Mouse (Mus musculus): ENCODE data around the gene Rad54l2. TPM values are rescaled to one million over a fixed set of nuclear protein-coding genes. Genes with fewer than 3 reads are reported as not detected.

Rad54l2 gene
- polyA plus RNA-seq, 1 experiment from 2014 or later: 4.8 TPM

DNA sequence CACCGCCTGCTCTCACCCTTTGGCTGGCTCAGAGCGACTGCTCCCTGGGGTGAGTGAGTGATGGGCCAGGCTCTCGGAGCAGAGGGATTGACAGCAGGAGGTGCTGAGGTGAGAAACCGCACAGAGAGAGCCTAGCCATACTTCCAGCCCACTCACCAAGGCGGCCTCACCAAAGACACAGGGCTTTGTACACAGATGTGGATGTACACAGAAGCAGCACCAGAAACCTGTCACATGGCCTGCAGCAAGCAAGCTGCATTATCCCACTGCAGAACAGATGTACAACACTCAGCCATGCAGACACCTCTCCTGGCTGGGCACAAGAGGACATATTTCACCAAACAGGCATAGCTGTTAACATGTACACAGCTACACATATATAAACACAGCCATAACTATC lies 131.4 kb downstream of the Rad54l2 start:
- no peaks in the 10 kb centered on the region for H3K9me3 ChIP-seq (replicated peaks; ENCODE audit: control insufficient read depth, low read length)
- no peak for ATAC-seq (ENCODE audit: insufficient read depth, low FRiP score)
- peaks cover 19% of the 10 kb centered on the region for H3K27me3 ChIP-seq (ENCODE audit: control insufficient read depth, insufficient read depth, low read length)
- no peak overlapping the region for H3K4me3 ChIP-seq (replicated peaks; ENCODE audit: low read length)
- 38% methylated on average over 5 of the region's 5 CpGs for WGBS
- no peak overlapping the region for H3K27ac ChIP-seq (ENCODE audit: low read length)
- H3K36me3 ChIP-seq (ENCODE audit: control insufficient read depth, insufficient read depth, low read length): peaks cover 5% of the 10 kb centered on the region; the same call in 1 of the 2 replicates
- H3K9ac ChIP-seq (ENCODE audit: low read length): no peak overlapping the region
- no peaks in the 10 kb centered on the region for H3K4me1 ChIP-seq (ENCODE audit: control insufficient read depth, insufficient read depth, low read length)
- H3K4me2 ChIP-seq (ENCODE audit: low read depth, low read length): no peak overlapping the region

- H3K36me3 ChIP-seq (ENCODE audit: control insufficient read depth, insufficient read depth, low read length): no peaks in the 10 kb centered on the region; the same call in 1 of the 2 replicates
- 50% methylated on average over 5 of the region's 5 CpGs for WGBS
- no peaks in the 10 kb centered on the region for H3K4me1 ChIP-seq (ENCODE audit: control insufficient read depth, insufficient read depth, low read length)
- H3K4me2 ChIP-seq (ENCODE audit: low read depth, low read length): no peak overlapping the region
- no peak overlapping the region for H3K27ac ChIP-seq (ENCODE audit: low read length)
- H3K9me3 ChIP-seq (replicated peaks; ENCODE audit: control insufficient read depth, low read length): no peaks in the 10 kb centered on the region
- no peak overlapping the region for H3K4me3 ChIP-seq (replicated peaks; ENCODE audit: low read length)
- H3K9ac ChIP-seq (ENCODE audit: low read length): no peak overlapping the region
- peaks cover 19% of the 10 kb centered on the region for H3K27me3 ChIP-seq (ENCODE audit: control insufficient read depth, insufficient read depth, low read length)
- peak; percentile 1; the same call in 1 of the 2 replicates for ATAC-seq (ENCODE audit: insufficient read depth, low FRiP score)
Measured at GRCm38 (mm10) chr9:106656820-106657219, 132.2 kb downstream of the Rad54l2 start.

GRCm38 (mm10) chr9:106655884-106656720 lies 132.9 kb downstream of the Rad54l2 start, which contains the start of gene Grm2:
Grm2 (minus strand) TSS chr9:106656082.
- WGBS: 2% methylated on average over 40 of the region's 44 CpGs
- Histone ChIP-seq H3K9ac (ENCODE audit: low read length) (no peak within 1 kb of the TSS), H3K27ac (ENCODE audit: low read length) (no peak within 1 kb of the TSS), H3K4me3 (replicated peaks; ENCODE audit: low read length) (peak within 1 kb of the TSS; percentile 29), H3K9me3 (replicated peaks; ENCODE audit: control insufficient read depth, low read length) (no peaks in the 10 kb centered on the region), H3K4me2 (ENCODE audit: low read depth, low read length) (peak within 1 kb of the TSS; percentile 53), H3K4me1 (ENCODE audit: control insufficient read depth, insufficient read depth, low read length) (no peaks in the 10 kb centered on the region), H3K36me3 (ENCODE audit: control insufficient read depth, insufficient read depth, low read length) (no peaks in the 10 kb centered on the region), H3K27me3 (ENCODE audit: control insufficient read depth, insufficient read depth, low read length) (peaks cover 19% of the 10 kb centered on the region)
- ATAC-seq (ENCODE audit: insufficient read depth, low FRiP score): peak; percentile 68; the same call in 1 of the 2 replicates

- Histone ChIP-seq H3K27ac (ENCODE audit: low read length) (no peak overlapping the region), H3K4me2 (ENCODE audit: low read depth, low read length) (no peak overlapping the region), H3K9ac (ENCODE audit: low read length) (no peak overlapping the region), H3K4me3 (replicated peaks; ENCODE audit: low read length) (no peak overlapping the region), H3K4me1 (ENCODE audit: control insufficient read depth, insufficient read depth, low read length) (no peaks in the 10 kb centered on the region), H3K36me3 (ENCODE audit: control insufficient read depth, insufficient read depth, low read length) (no peaks in the 10 kb centered on the region), H3K9me3 (replicated peaks; ENCODE audit: control insufficient read depth, low read length) (no peaks in the 10 kb centered on the region), H3K27me3 (ENCODE audit: control insufficient read depth, insufficient read depth, low read length) (peaks cover 21% of the 10 kb centered on the region)
- ATAC-seq (ENCODE audit: insufficient read depth, low FRiP score): no peak
- 68% methylated on average over 1 of the region's 1 CpGs for WGBS
Measured at GRCm38 (mm10) chr9:106652720-106653119, 136.3 kb downstream of the Rad54l2 start.

DNA sequence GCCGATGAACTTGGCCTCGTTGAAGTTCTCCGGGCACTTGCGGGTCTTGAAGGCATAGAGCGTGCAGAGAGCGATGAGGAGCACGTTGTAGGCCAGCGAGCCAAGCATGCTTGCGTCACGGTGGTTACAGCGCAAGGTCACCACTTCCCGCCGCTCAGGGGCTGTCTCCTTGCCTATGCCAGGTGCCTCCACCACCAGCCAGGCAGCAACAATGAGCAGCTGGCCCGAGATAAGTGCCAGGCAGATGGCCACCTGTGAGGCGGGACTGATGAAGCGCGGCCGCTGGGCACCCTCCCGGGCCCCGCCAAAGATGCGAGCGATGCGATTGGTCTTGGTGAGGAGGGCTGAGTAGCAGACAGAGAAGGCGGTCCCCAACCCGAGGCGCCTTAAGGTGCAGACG lies 141.8 kb downstream of the Rad54l2 start:
- H3K27me3 ChIP-seq (ENCODE audit: control insufficient read depth, insufficient read depth, low read length): peaks cover 5% of the 10 kb centered on the region
- no peaks in the 10 kb centered on the region for H3K4me1 ChIP-seq (ENCODE audit: control insufficient read depth, insufficient read depth, low read length)
- ATAC-seq (ENCODE audit: insufficient read depth, low FRiP score): no peak
- no peak overlapping the region for H3K4me2 ChIP-seq (ENCODE audit: low read depth, low read length)
- H3K9ac ChIP-seq (ENCODE audit: low read length): no peak overlapping the region
- no peak overlapping the region for H3K4me3 ChIP-seq (replicated peaks; ENCODE audit: low read length)
- no peak overlapping the region for H3K27ac ChIP-seq (ENCODE audit: low read length)
- 57% methylated on average over 27 of the region's 27 CpGs for WGBS
- no peaks in the 10 kb centered on the region for H3K36me3 ChIP-seq (ENCODE audit: control insufficient read depth, insufficient read depth, low read length)
- no peaks in the 10 kb centered on the region for H3K9me3 ChIP-seq (replicated peaks; ENCODE audit: control insufficient read depth, low read length)

DNA sequence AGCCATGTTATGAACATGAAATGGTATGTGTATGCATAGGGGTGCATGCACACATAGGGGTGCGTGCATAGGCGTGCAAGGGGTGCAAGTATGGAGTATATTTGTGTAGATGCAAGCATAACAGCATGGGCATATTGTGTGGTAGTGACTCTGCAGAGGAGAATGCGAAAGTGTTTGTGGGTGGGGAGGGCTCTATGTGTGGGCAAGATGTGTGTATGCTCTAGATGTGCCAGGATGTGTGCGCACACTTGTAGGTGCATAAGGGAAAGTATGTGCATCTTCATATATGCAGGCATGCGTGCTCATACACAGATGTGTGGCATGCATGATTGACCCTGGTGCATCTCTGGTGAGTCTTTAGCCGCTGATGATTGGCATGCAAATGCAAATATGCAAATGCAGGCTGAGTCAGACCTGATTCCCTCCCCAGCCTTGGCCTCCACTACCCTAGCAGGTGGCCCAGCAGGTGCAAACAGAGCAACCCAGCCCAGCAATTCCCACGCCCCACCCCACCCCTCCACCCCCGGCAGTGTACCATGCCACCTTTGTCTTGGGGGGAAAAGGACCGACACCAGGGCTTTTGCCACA lies 143.2 kb downstream of the Rad54l2 start:
- Histone ChIP-seq H3K27ac (ENCODE audit: low read length) (no peak overlapping the region), H3K36me3 (ENCODE audit: control insufficient read depth, insufficient read depth, low read length) (no peaks in the 10 kb centered on the region), H3K4me3 (replicated peaks; ENCODE audit: low read length) (no peak overlapping the region), H3K9ac (ENCODE audit: low read length) (no peak overlapping the region), H3K4me2 (ENCODE audit: low read depth, low read length) (no peak overlapping the region), H3K27me3 (ENCODE audit: control insufficient read depth, insufficient read depth, low read length) (peaks cover 5% of the 10 kb centered on the region), H3K9me3 (replicated peaks; ENCODE audit: control insufficient read depth, low read length) (no peaks in the 10 kb centered on the region), H3K4me1 (ENCODE audit: control insufficient read depth, insufficient read depth, low read length) (no peaks in the 10 kb centered on the region)
- 73% methylated on average over 9 of the region's 9 CpGs for WGBS
- ATAC-seq (ENCODE audit: insufficient read depth, low FRiP score): no peak

DNA sequence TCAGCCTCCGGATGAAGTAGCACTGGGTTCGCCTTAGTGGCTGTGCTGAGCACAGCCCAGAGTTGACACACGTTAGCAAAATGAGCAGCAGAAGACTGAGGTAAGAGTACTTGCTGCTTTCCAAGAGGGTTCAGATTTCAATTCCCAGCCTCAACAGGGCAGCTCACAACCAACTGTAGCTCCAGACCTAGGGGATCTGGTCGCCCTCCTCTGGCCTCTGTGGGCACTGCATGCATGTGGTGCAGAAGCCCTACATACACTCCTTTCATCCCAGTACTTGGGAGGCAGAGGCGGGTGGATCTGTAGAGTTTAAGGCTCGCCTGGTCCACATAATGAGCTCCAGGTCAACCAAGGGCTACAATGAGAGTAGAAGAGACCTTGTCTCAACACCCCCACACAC lies 145.2 kb downstream of the Rad54l2 start:
- Histone ChIP-seq H3K36me3 (ENCODE audit: control insufficient read depth, insufficient read depth, low read length) (no peaks in the 10 kb centered on the region), H3K9me3 (replicated peaks; ENCODE audit: control insufficient read depth, low read length) (no peaks in the 10 kb centered on the region), H3K4me3 (replicated peaks; ENCODE audit: low read length) (no peak overlapping the region), H3K27ac (ENCODE audit: low read length) (no peak overlapping the region), H3K9ac (ENCODE audit: low read length) (no peak overlapping the region), H3K4me1 (ENCODE audit: control insufficient read depth, insufficient read depth, low read length) (no peaks in the 10 kb centered on the region), H3K27me3 (ENCODE audit: control insufficient read depth, insufficient read depth, low read length) (peaks cover 5% of the 10 kb centered on the region), H3K4me2 (ENCODE audit: low read depth, low read length) (no peak overlapping the region)
- ATAC-seq (ENCODE audit: insufficient read depth, low FRiP score): no peak
- 69% methylated on average over 6 of the region's 6 CpGs for WGBS

DNA sequence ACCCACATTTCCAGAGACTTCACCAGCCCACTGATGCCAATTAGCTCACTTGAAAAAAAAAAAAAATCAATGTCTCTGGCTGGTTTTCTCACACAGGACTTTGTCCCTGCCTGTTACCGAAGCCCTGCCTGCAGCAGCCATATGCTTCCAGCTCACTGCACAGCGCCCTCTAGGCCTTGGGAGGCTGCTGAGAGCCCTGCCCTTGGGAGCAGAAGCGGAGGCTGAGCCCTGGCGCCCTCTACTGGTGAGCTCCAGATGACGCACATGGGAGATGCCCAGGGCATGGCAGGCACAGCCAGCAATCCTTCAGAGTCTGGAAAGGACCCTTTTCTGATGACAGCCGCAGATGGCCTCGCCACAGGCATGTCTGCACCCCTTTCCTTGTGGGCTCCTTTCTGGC lies 145.9 kb downstream of the Rad54l2 start:
- WGBS: 24% methylated on average over 7 of the region's 7 CpGs
- no peaks in the 10 kb centered on the region for H3K36me3 ChIP-seq (ENCODE audit: control insufficient read depth, insufficient read depth, low read length)
- no peaks in the 10 kb centered on the region for H3K4me1 ChIP-seq (ENCODE audit: control insufficient read depth, insufficient read depth, low read length)
- H3K9ac ChIP-seq (ENCODE audit: low read length): no peak overlapping the region
- no peak overlapping the region for H3K27ac ChIP-seq (ENCODE audit: low read length)
- no peaks in the 10 kb centered on the region for H3K9me3 ChIP-seq (replicated peaks; ENCODE audit: control insufficient read depth, low read length)
- H3K27me3 ChIP-seq (ENCODE audit: control insufficient read depth, insufficient read depth, low read length): peaks cover 5% of the 10 kb centered on the region
- H3K4me2 ChIP-seq (ENCODE audit: low read depth, low read length): no peak overlapping the region
- no peak overlapping the region for H3K4me3 ChIP-seq (replicated peaks; ENCODE audit: low read length)
- ATAC-seq (ENCODE audit: insufficient read depth, low FRiP score): no peak

GRCm38 (mm10) chr9:106641346-106641745 lies 147.6 kb downstream of the Rad54l2 start:
- no peaks in the 10 kb centered on the region for H3K36me3 ChIP-seq (ENCODE audit: control insufficient read depth, insufficient read depth, low read length)
- no peaks in the 10 kb centered on the region for H3K4me1 ChIP-seq (ENCODE audit: control insufficient read depth, insufficient read depth, low read length)
- no peak overlapping the region for H3K4me2 ChIP-seq (ENCODE audit: low read depth, low read length)
- H3K9me3 ChIP-seq (replicated peaks; ENCODE audit: control insufficient read depth, low read length): no peaks in the 10 kb centered on the region
- no peaks in the 10 kb centered on the region for H3K27me3 ChIP-seq (ENCODE audit: control insufficient read depth, insufficient read depth, low read length)
- H3K9ac ChIP-seq (ENCODE audit: low read length): no peak overlapping the region
- no peak overlapping the region for H3K4me3 ChIP-seq (replicated peaks; ENCODE audit: low read length)
- ATAC-seq (ENCODE audit: insufficient read depth, low FRiP score): no peak
- WGBS: 63% methylated on average over 5 of the region's 5 CpGs
- H3K27ac ChIP-seq (ENCODE audit: low read length): no peak overlapping the region

Data from stomach, embryonic 16.5 days (tissue).